Mouse (Mus musculus): Measurements from ENCODE around the gene Cd5.

GRCm38 (mm10) chr19:10731975-10732374 is 6.8 kb downstream of the Cd5 start:
- no peak for TF ChIP-seq CTCF (IDR thresholded peaks at IDR 0.05; ENCODE audit: insufficient read depth, low read depth, low read length)
- no peak for TF ChIP-seq POLR2A (IDR thresholded peaks at IDR 0.05; ENCODE audit: insufficient read depth, low read depth, low read length)

Data from olfactory bulb, adult 2 months (tissue).